In genomic region chr5:139732634-139733107, GRCm38 (mm10) we compare ENCODE assay signal across 8 mouse cellular contexts. TPM values are rescaled to one million over a fixed set of nuclear protein-coding genes. Genes with fewer than 3 reads are reported as not detected.
DNase-seq lines count a peak whose midpoint lies in the region; ATAC-seq lines count a peak whose summit lies in the region.

No protein-coding gene starts in this region.

- H3K4me2 ChIP-seq in hindbrain, embryonic 12.5 days (replicated peaks): no peak overlapping the region
- H3K4me2 ChIP-seq in lung, embryonic 15.5 days: peak overlapping the region; percentile 27

- no peak overlapping the region for H3K9ac ChIP-seq in hindbrain, embryonic 12.5 days
- no peak overlapping the region for H3K9ac ChIP-seq in lung, embryonic 15.5 days

- WGBS in hindbrain, embryonic 10.5 days: 80% methylated on average over 11 of the region's 11 CpGs
- WGBS in hindbrain, embryonic 12.5 days: 78% methylated on average over 11 of the region's 11 CpGs
- WGBS in lung, embryonic 15.5 days: 50% methylated on average over 11 of the region's 11 CpGs

- H3K4me3 ChIP-seq in hindbrain, embryonic 10.5 days: 0 out of 2 replicates have a peak overlapping the region, but pooled peaks have one; percentile 2
- H3K4me3 ChIP-seq in hindbrain, embryonic 12.5 days: no peak overlapping the region
- no peak overlapping the region for H3K4me3 ChIP-seq in lung, embryonic 15.5 days

- ATAC-seq in hindbrain, embryonic 12.5 days (ENCODE audit: low FRiP score): no peak
- 0 out of 2 replicates have a peak, but pooled peaks have one; percentile 17 for ATAC-seq in erythroid progenitor cell, adult 5-6 weeks (replicated peaks; ENCODE audit: low FRiP score, poor library complexity, severe bottlenecking)
- ATAC-seq in lung, embryonic 15.5 days (ENCODE audit: borderline replicate concordance, extremely low read depth, low FRiP score, low TSS enrichment): no peak
- ATAC-seq in cerebellum, adult (ENCODE audit: insufficient number of reproducible peaks, low FRiP score, low TSS enrichment): no peak

- no peaks in the 10 kb centered on the region for H3K36me3 ChIP-seq in hindbrain, embryonic 10.5 days
- H3K36me3 ChIP-seq in hindbrain, embryonic 12.5 days: no peaks in the 10 kb centered on the region
- H3K36me3 ChIP-seq in lung, embryonic 15.5 days: no peaks in the 10 kb centered on the region

- H3K9me3 ChIP-seq in hindbrain, embryonic 10.5 days: no peaks in the 10 kb centered on the region
- no peaks in the 10 kb centered on the region for H3K9me3 ChIP-seq in hindbrain, embryonic 12.5 days (replicated peaks)
- no peaks in the 10 kb centered on the region for H3K9me3 ChIP-seq in lung, embryonic 15.5 days

- peaks cover 48% of the 10 kb centered on the region for H3K27me3 ChIP-seq in hindbrain, embryonic 10.5 days (ENCODE audit: insufficient read depth, poor library complexity, severe bottlenecking)
- H3K27me3 ChIP-seq in hindbrain, embryonic 12.5 days: peaks cover 14% of the 10 kb centered on the region
- H3K27me3 ChIP-seq in lung, embryonic 15.5 days: no peaks in the 10 kb centered on the region

- no peak for DNase-seq in hindbrain, embryonic 10.5 days (ENCODE audit: low spot score)
- DNase-seq in kidney, adult 9 months: peak; percentile 66
- peak; percentile 51 to 72 for DNase-seq in urinary bladder, postnatal 36 days (ENCODE audit: low spot score in 2 of 2)
- no peak for DNase-seq in cerebellum, adult 18-20 months

- H3K27ac ChIP-seq in hindbrain, embryonic 10.5 days: peak overlapping the region; percentile 72
- H3K27ac ChIP-seq in hindbrain, embryonic 12.5 days: no peak overlapping the region
- H3K27ac ChIP-seq in lung, embryonic 15.5 days: peak overlapping the region; percentile 71

- peaks cover 71% of the 10 kb centered on the region for H3K4me1 ChIP-seq in hindbrain, embryonic 10.5 days (replicated peaks)
- peaks cover 44% of the 10 kb centered on the region for H3K4me1 ChIP-seq in hindbrain, embryonic 12.5 days
- peaks cover 53% of the 10 kb centered on the region for H3K4me1 ChIP-seq in lung, embryonic 15.5 days

RNA-seq across cellular contexts. Expression of gene Micall2, which starts 3.5 kb away (rescaled TPM):
- polyA plus RNA-seq in hindbrain, embryonic 10.5 days (2016; fragmentation: Nextera tagmentation; extraction: Ambion mirVana): 6.9 and 10.2 TPM in 2 replicates
- 8.2 and 8.6 TPM in 2 replicates for polyA plus RNA-seq in hindbrain, embryonic 12.5 days (2016; fragmentation: Nextera tagmentation; extraction: Ambion mirVana)
- 42.8 and 81.4 TPM in 2 replicates for total RNA-seq in erythroid progenitor cell, adult 5-6 weeks (2015; ENCODE audit: low replicate concordance)
- 58.5 and 59.2 TPM in 2 replicates for total RNA-seq in erythroid progenitor cell, adult 5-6 weeks (2017; ENCODE audit: low replicate concordance)
- polyA plus RNA-seq in lung, embryonic 15.5 days (2015; fragmentation: Nextera tagmentation; extraction: Ambion mirVana): 3.4 and 3.5 TPM in 2 replicates

RNA-seq across cellular contexts. Expression of gene Ints1, which starts 42.8 kb away (rescaled TPM):
- 34.8 and 39.0 TPM in 2 replicates for polyA plus RNA-seq in hindbrain, embryonic 10.5 days (2016; fragmentation: Nextera tagmentation; extraction: Ambion mirVana)
- 32.8 and 37.7 TPM in 2 replicates for polyA plus RNA-seq in hindbrain, embryonic 12.5 days (2016; fragmentation: Nextera tagmentation; extraction: Ambion mirVana)
- 46.5 and 59.1 TPM in 2 replicates for total RNA-seq in erythroid progenitor cell, adult 5-6 weeks (2015; ENCODE audit: low replicate concordance)
- 31.3 and 72.7 TPM in 2 replicates for total RNA-seq in erythroid progenitor cell, adult 5-6 weeks (2017; ENCODE audit: low replicate concordance)
- 22.8 and 24.7 TPM in 2 replicates for polyA plus RNA-seq in lung, embryonic 15.5 days (2015; fragmentation: Nextera tagmentation; extraction: Ambion mirVana)

RNA-seq across cellular contexts. Expression of gene Mafk, which starts 58.6 kb away (rescaled TPM):
- polyA plus RNA-seq in hindbrain, embryonic 10.5 days (2016; fragmentation: Nextera tagmentation; extraction: Ambion mirVana): 9.9 and 10.1 TPM in 2 replicates
- polyA plus RNA-seq in hindbrain, embryonic 12.5 days (2016; fragmentation: Nextera tagmentation; extraction: Ambion mirVana): 11.4 and 12.0 TPM in 2 replicates
- 36.5 and 36.8 TPM in 2 replicates for total RNA-seq in erythroid progenitor cell, adult 5-6 weeks (2015; ENCODE audit: low replicate concordance)
- total RNA-seq in erythroid progenitor cell, adult 5-6 weeks (2017; ENCODE audit: low replicate concordance): 45.3 and 55.7 TPM in 2 replicates
- polyA plus RNA-seq in lung, embryonic 15.5 days (2015; fragmentation: Nextera tagmentation; extraction: Ambion mirVana): 14.1 and 15.3 TPM in 2 replicates

Comparison
In these comparisons a context has a peak if more than half of its experiments do, and no peak if none do; other contexts are left out.
1. DNase-seq: peak in kidney, adult 9 months (single experiment) and urinary bladder, postnatal 36 days (2 of 2); none in hindbrain, embryonic 10.5 days (single experiment) and cerebellum, adult 18-20 months (0 of 2).